Mouse (Mus musculus) G1E (cell line): ENCODE measurements around the gene Rasgef1a.

Source experiments
- CTCF ChIP-seq: IDR thresholded peaks from 2 replicates; pipeline ENCODE4 v1.5.1; 2012; ENCODE audit warnings: low read depth, low read length, inconsistent platforms, mixed read lengths
- GATA1 ChIP-seq: IDR thresholded peaks from 2 replicates; pipeline ENCODE4 v1.6.1; 2012; ENCODE audit warnings: borderline replicate concordance, low read length, inconsistent platforms, mixed read lengths
- GATA2 ChIP-seq: IDR thresholded peaks from 2 replicates; pipeline ENCODE4 v1.6.1; 2012; ENCODE audit warnings: low read depth, low read length, inconsistent platforms, borderline replicate concordance
- POLR2AphosphoS5 ChIP-seq: IDR thresholded peaks from 2 replicates; pipeline ENCODE4 v1.6.1; 2012; ENCODE audit warnings: low read depth, low read length, inconsistent platforms; ENCODE audit not compliant: insufficient replicate concordance
- TAL1 ChIP-seq: conservative IDR thresholded peaks from 2 replicates; pipeline ENCODE4 v1.6.1; 2012; ENCODE audit warnings: low read depth, low read length, inconsistent platforms, mixed read lengths

DNA sequence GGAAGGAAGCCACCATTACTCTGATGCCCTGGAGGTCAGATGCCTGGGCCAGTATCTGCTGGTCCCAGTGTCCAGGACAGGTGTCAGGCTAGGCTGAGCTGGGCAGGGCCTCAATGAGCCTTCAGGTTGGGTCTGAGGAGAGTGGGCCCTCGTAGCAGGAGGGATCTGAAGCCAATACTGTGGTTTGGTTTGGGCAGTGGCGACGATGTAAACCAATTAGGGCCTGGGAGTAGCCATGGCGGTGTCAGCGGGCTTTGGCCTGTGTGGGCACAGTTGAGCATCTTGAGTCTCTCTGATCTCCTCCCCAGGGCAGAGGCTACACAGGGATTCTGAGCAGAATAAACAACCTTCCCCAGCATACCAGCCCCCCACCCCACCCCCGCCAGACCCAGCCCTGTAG is 72.4 kb downstream of the Rasgef1a start:
- TF ChIP-seq CTCF (no peak), POLR2AphosphoS5 (no peak), GATA1 (no peak), GATA2 (no peak), TAL1 (no peak)
